Mouse (Mus musculus) embryonic fibroblast, embryonic 13.5 days (primary cell): Measurements from ENCODE around the gene Top3b.

ENCODE experiments used
- CTCF ChIP-seq: IDR thresholded peaks from 2 replicates; pipeline ENCODE4 v1.5.1; 2011; ENCODE audit warnings: mild to moderate bottlenecking, control low read depth, low read length, moderate library complexity, borderline replicate concordance; ENCODE audit not compliant: insufficient read depth
- POLR2A ChIP-seq: IDR thresholded peaks from 2 replicates; pipeline ENCODE4 v1.6.1; 2011; ENCODE audit warnings: low read depth, mild to moderate bottlenecking, control low read depth, low read length, moderate library complexity

- no peak for TF ChIP-seq CTCF
- TF ChIP-seq POLR2A, result no peak
Observed at GRCm38 (mm10) chr16:16903188-16903587, 32.7 kb downstream of the Top3b start.
